Mouse (Mus musculus): ENCODE measurements around the gene Olfr1424. TPM values are rescaled to one million over a fixed set of nuclear protein-coding genes. Genes with fewer than 3 reads are reported as not detected.

Gene Olfr1424
- polyA plus RNA-seq, 1 experiment from 2014 or later, result not detected

Other genes starting within 250 kb of the Olfr1424 start
- gene Stx3, start 243.3 kb downstream of the Olfr1424 start, polyA plus RNA-seq (2016; fragmentation: Nextera tagmentation; extraction: Ambion mirVana), result 6.9 and 7.1 TPM in 2 replicates
- gene Olfr1417, start 223.5 kb downstream of the Olfr1424 start, polyA plus RNA-seq (2016; fragmentation: Nextera tagmentation; extraction: Ambion mirVana), result 0.08 TPM in 1 of 2 replicates, not detected in the other
- gene Olfr1418, start 201.6 kb downstream of the Olfr1424 start, polyA plus RNA-seq (2016; fragmentation: Nextera tagmentation; extraction: Ambion mirVana), result not detected in 2 replicates
- gene Olfr1419, start 187.6 kb downstream of the Olfr1424 start, polyA plus RNA-seq (2016; fragmentation: Nextera tagmentation; extraction: Ambion mirVana), result not detected in 2 replicates
- not detected in 2 replicates for gene Olfr1420, start 176.1 kb downstream of the Olfr1424 start, polyA plus RNA-seq (2016; fragmentation: Nextera tagmentation; extraction: Ambion mirVana)
- 21.3 and 22.2 TPM in 2 replicates for gene Patl1, start 150.3 kb downstream of the Olfr1424 start, polyA plus RNA-seq (2016; fragmentation: Nextera tagmentation; extraction: Ambion mirVana)
- 6.3 and 7.6 TPM in 2 replicates for gene Osbp, start 96.7 kb downstream of the Olfr1424 start, polyA plus RNA-seq (2016; fragmentation: Nextera tagmentation; extraction: Ambion mirVana)
- not detected in 2 replicates for gene Olfr1423, start 21.4 kb downstream of the Olfr1424 start, polyA plus RNA-seq (2016; fragmentation: Nextera tagmentation; extraction: Ambion mirVana)
- gene Olfr1425, start 15.0 kb upstream of the Olfr1424 start, polyA plus RNA-seq (2016; fragmentation: Nextera tagmentation; extraction: Ambion mirVana), result not detected in 2 replicates
- not detected in 2 replicates for gene Olfr1426, start 29.3 kb upstream of the Olfr1424 start, polyA plus RNA-seq (2016; fragmentation: Nextera tagmentation; extraction: Ambion mirVana)
- not detected in 2 replicates for gene Olfr1427, start 40.7 kb upstream of the Olfr1424 start, polyA plus RNA-seq (2016; fragmentation: Nextera tagmentation; extraction: Ambion mirVana)
- not detected in 2 replicates for gene Olfr1428, start 53.2 kb upstream of the Olfr1424 start, polyA plus RNA-seq (2016; fragmentation: Nextera tagmentation; extraction: Ambion mirVana)
- gene Olfr76, start 60.5 kb upstream of the Olfr1424 start, polyA plus RNA-seq (2016; fragmentation: Nextera tagmentation; extraction: Ambion mirVana), result not detected in 2 replicates
- gene Olfr1555-ps1, start 107.4 kb upstream of the Olfr1424 start, polyA plus RNA-seq (2016; fragmentation: Nextera tagmentation; extraction: Ambion mirVana), result not detected in 2 replicates
- not detected in 2 replicates for gene Olfr1431, start 138.0 kb upstream of the Olfr1424 start, polyA plus RNA-seq (2016; fragmentation: Nextera tagmentation; extraction: Ambion mirVana)
- not detected in 2 replicates for gene Olfr1432, start 169.9 kb upstream of the Olfr1424 start, polyA plus RNA-seq (2016; fragmentation: Nextera tagmentation; extraction: Ambion mirVana)
- gene Olfr262, start 179.0 kb upstream of the Olfr1424 start, polyA plus RNA-seq (2016; fragmentation: Nextera tagmentation; extraction: Ambion mirVana), result not detected in 2 replicates
- gene Olfr235, start 198.3 kb upstream of the Olfr1424 start, polyA plus RNA-seq (2016; fragmentation: Nextera tagmentation; extraction: Ambion mirVana), result not detected in 2 replicates
- gene Olfr1434, start 217.2 kb upstream of the Olfr1424 start, polyA plus RNA-seq (2016; fragmentation: Nextera tagmentation; extraction: Ambion mirVana), result not detected in 2 replicates
- not detected in 2 replicates for gene Olfr1436, start 236.4 kb upstream of the Olfr1424 start, polyA plus RNA-seq (2016; fragmentation: Nextera tagmentation; extraction: Ambion mirVana)

Measured in heart, embryonic 12.5 days (tissue).